Mouse (Mus musculus) hindbrain, embryonic 10.5 days (tissue): ENCODE measurements around the gene Clec1a. TPM values are rescaled to one million over a fixed set of nuclear protein-coding genes. Genes with fewer than 3 reads are reported as not detected.

Experiments
- DNase-seq: peaks from one replicate; pipeline ENCODE4 v3.0.0-alpha.2; 2017; ENCODE audit warnings: low spot score
- H3K27ac ChIP-seq: fragments of 300-500 bp; sonication (generic); 2 replicates; pipeline ENCODE4 v1.5.1; 2016; ENCODE audit warnings: mild to moderate bottlenecking, moderate library complexity
- H3K27me3 ChIP-seq: fragments of 300-500 bp; sonication (generic); 2 replicates; pipeline ENCODE4 v1.6.1; 2016; ENCODE audit warnings: mild to moderate bottlenecking; ENCODE audit not compliant: poor library complexity, insufficient read depth, severe bottlenecking
- H3K36me3 ChIP-seq: fragments of 300-500 bp; sonication (generic); 2 replicates; pipeline ENCODE4 v1.6.1; 2016; ENCODE audit warnings: mild to moderate bottlenecking, moderate library complexity
- H3K4me1 ChIP-seq: fragments of 300-500 bp; sonication (generic); replicated peaks from 2 replicates; pipeline ENCODE4 v1.6.1; 2016; ENCODE audit warnings: mild to moderate bottlenecking
- H3K4me3 ChIP-seq: fragments of 300-500 bp; sonication (generic); 2 replicates; pipeline ENCODE4 v1.5.1; 2016; ENCODE audit warnings: mild to moderate bottlenecking, moderate library complexity
- H3K9me3 ChIP-seq: fragments of 300-500 bp; sonication (generic); 2 replicates; pipeline ENCODE4 v1.6.1; 2016; ENCODE audit warnings: mild to moderate bottlenecking, moderate library complexity
- WGBS: fragments of 180-500 bp; shearing (Covaris S2); methylation state at CpG from one replicate; pipeline ENCODE4 v1.1.7; 2016; 5-methylcytosine and 5-hydroxymethylcytosine counted together
- polyA plus RNA-seq: library from polyadenylated mRNA; unstranded; fragments of >200 nt; fragmentation: Nextera tagmentation; extraction: Ambion mirVana; gene quantifications from 2 replicates; pipeline ENCODE4 v1.2.1, GENCODE M21; 2016

Gene Clec1a
- polyA plus RNA-seq, 1 experiment from 2014 or later: 0.46 TPM

- no peaks in the 10 kb centered on the region for H3K36me3 ChIP-seq
- 79% methylated on average over 6 of the region's 6 CpGs for WGBS
- H3K27me3 ChIP-seq: no peaks in the 10 kb centered on the region
- H3K9me3 ChIP-seq: no peaks in the 10 kb centered on the region
- H3K4me1 ChIP-seq: no peaks in the 10 kb centered on the region
- DNase-seq: no peak
- H3K27ac ChIP-seq: no peak overlapping the region
- no peak overlapping the region for H3K4me3 ChIP-seq
Measured at GRCm38 (mm10) chr6:129393732-129394131, 58.1 kb downstream of the Clec1a start.

GRCm38 (mm10) chr6:129393087-129393720 is 58.6 kb downstream of the Clec1a start:
- Histone ChIP-seq H3K27me3 (no peaks in the 10 kb centered on the region), H3K27ac (no peak overlapping the region), H3K4me3 (no peak overlapping the region), H3K9me3 (no peaks in the 10 kb centered on the region), H3K36me3 (no peaks in the 10 kb centered on the region), H3K4me1 (no peaks in the 10 kb centered on the region)
- no peak for DNase-seq
- whole genome bisulfite sequencing: 38% methylated on average over 2 of the region's 2 CpGs

GRCm38 (mm10) chr6:129385774-129386173 is 66.0 kb downstream of the Clec1a start, which contains the start of gene Clec12b:
Gene Clec12b, minus strand, starts transcription at chr6:129385874.
- Histone ChIP-seq H3K36me3 (no peaks in the 10 kb centered on the region), H3K4me3 (no peak within 1 kb of the TSS), H3K9me3 (no peaks in the 10 kb centered on the region), H3K27me3 (no peaks in the 10 kb centered on the region), H3K4me1 (peaks cover 3% of the 10 kb centered on the region; the same call in 1 of the 2 replicates), H3K27ac (no peak within 1 kb of the TSS)
- WGBS: 78% methylated on average over 2 of the region's 2 CpGs
- DNase-seq: no peak

GRCm38 (mm10) chr6:129385000-129385399 is 66.8 kb downstream of the Clec1a start:
- 81% methylated on average over 4 of the region's 4 CpGs for WGBS
- Histone ChIP-seq H3K4me1 (peaks cover 3% of the 10 kb centered on the region; the same call in 1 of the 2 replicates), H3K27ac (no peak overlapping the region)

GRCm38 (mm10) chr6:129383466-129383865 is 68.3 kb downstream of the Clec1a start:
- no peak for DNase-seq
- Histone ChIP-seq H3K4me1 (peaks cover 3% of the 10 kb centered on the region; the same call in 1 of the 2 replicates), H3K9me3 (no peaks in the 10 kb centered on the region), H3K27ac (no peak overlapping the region), H3K27me3 (no peaks in the 10 kb centered on the region), H3K4me3 (no peak overlapping the region), H3K36me3 (no peaks in the 10 kb centered on the region)
- 92% methylated on average over 3 of the region's 3 CpGs for WGBS

More at GRCm38 (mm10) chr6:129385000-129385399, 66.8 kb downstream of the Clec1a start:
- Histone ChIP-seq H3K27me3 (no peaks in the 10 kb centered on the region), H3K9me3 (no peaks in the 10 kb centered on the region), H3K4me3 (no peak overlapping the region), H3K36me3 (no peaks in the 10 kb centered on the region)
- DNase-seq: no peak

GRCm38 (mm10) chr6:129381736-129382135 is 70.1 kb downstream of the Clec1a start:
- 79% methylated on average over 1 of the region's 1 CpGs for WGBS
- Histone ChIP-seq H3K36me3 (no peaks in the 10 kb centered on the region), H3K4me1 (peaks cover 3% of the 10 kb centered on the region; the same call in 1 of the 2 replicates), H3K27me3 (no peaks in the 10 kb centered on the region), H3K9me3 (no peaks in the 10 kb centered on the region), H3K4me3 (no peak overlapping the region), H3K27ac (no peak overlapping the region)
- no peak for DNase-seq

GRCm38 (mm10) chr6:129380454-129380853 is 71.3 kb downstream of the Clec1a start:
- H3K4me1 ChIP-seq: peaks cover 3% of the 10 kb centered on the region; the same call in 1 of the 2 replicates
- no peaks in the 10 kb centered on the region for H3K27me3 ChIP-seq
- DNase-seq: no peak
- no peak overlapping the region for H3K4me3 ChIP-seq
- no peaks in the 10 kb centered on the region for H3K36me3 ChIP-seq
- WGBS: 70% methylated on average over 4 of the region's 4 CpGs
- H3K9me3 ChIP-seq: peaks cover 4% of the 10 kb centered on the region; the same call in 1 of the 2 replicates
- no peak overlapping the region for H3K27ac ChIP-seq

GRCm38 (mm10) chr6:129374937-129375471 is 76.8 kb downstream of the Clec1a start:
- peaks cover 4% of the 10 kb centered on the region; the same call in 1 of the 2 replicates for H3K9me3 ChIP-seq
- H3K36me3 ChIP-seq: no peaks in the 10 kb centered on the region
- no peak overlapping the region for H3K4me3 ChIP-seq
- H3K4me1 ChIP-seq: no peaks in the 10 kb centered on the region
- no peak for DNase-seq
- WGBS: 90% methylated on average over 2 of the region's 2 CpGs
- no peaks in the 10 kb centered on the region for H3K27me3 ChIP-seq
- H3K27ac ChIP-seq: no peak overlapping the region

Other genes starting within 250 kb of the Clec1a start
- gene Cd69, start 176.6 kb downstream of the Clec1a start, polyA plus RNA-seq: 0.19 TPM in 1 of 2 replicates, not detected in the other
- not detected in 2 replicates for gene 4922502D21Rik, start 120.2 kb downstream of the Clec1a start, polyA plus RNA-seq
- 0.13 and 0.29 TPM in 2 replicates for gene Clec12a, start 109.3 kb downstream of the Clec1a start, polyA plus RNA-seq
- not detected in 2 replicates for gene Clec12b, start 66.1 kb downstream of the Clec1a start, polyA plus RNA-seq
- 13.3 and 18.0 TPM in 2 replicates for gene Clec1b, start 54.7 kb downstream of the Clec1a start, polyA plus RNA-seq
- 0.24 and 0.35 TPM in 2 replicates for gene Clec9a, start 43.1 kb downstream of the Clec1a start, polyA plus RNA-seq
- 0.09 TPM in 1 of 2 replicates, not detected in the other for gene Olr1, start 55.2 kb upstream of the Clec1a start, polyA plus RNA-seq
- gene Tmem52b, start 60.6 kb upstream of the Clec1a start, polyA plus RNA-seq: not detected in 2 replicates
- gene Gabarapl1, start 81.2 kb upstream of the Clec1a start, polyA plus RNA-seq: 49.1 and 68.0 TPM in 2 replicates
- gene Klre1, start 125.9 kb upstream of the Clec1a start, polyA plus RNA-seq: not detected in 2 replicates
- not detected in 2 replicates for gene Klrd1, start 139.8 kb upstream of the Clec1a start, polyA plus RNA-seq
- 0.34 and 0.38 TPM in 2 replicates for gene Klrk1, start 171.9 kb upstream of the Clec1a start, polyA plus RNA-seq
- gene Klrc3, start 191.3 kb upstream of the Clec1a start, polyA plus RNA-seq: not detected in 2 replicates
- not detected in 2 replicates for gene Klrc2, start 208.7 kb upstream of the Clec1a start, polyA plus RNA-seq
- gene Klrc1, start 227.0 kb upstream of the Clec1a start, polyA plus RNA-seq: not detected in 2 replicates